Mouse (Mus musculus): Measurements from ENCODE around the gene 4921507P07Rik.
"Not testable (repeated sequence)": the region's sequence is repeated elsewhere in the genome, so short reads cannot be mapped to it uniquely, and the experiment has no call there.

4921507P07Rik gene

DNA sequence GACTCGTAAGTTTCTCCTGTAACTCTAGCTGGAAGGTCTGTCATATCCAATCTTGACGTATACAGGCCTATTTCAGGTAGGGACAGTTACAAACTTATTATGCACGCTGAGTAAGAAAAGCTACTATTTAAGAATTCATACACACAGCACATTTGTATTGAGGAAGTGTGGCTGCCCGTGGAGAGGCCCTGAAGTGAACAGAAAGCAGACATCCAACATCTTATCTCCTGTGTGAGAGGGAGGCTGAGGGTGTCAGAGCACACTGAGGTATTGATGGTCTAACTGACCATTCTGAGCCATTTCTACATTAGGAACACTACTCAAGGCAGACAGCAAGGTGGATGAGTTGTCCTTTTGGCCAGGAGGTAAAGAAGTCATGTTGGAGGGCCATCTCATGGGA, 37.6 kb downstream of the 4921507P07Rik start:
- DNase-seq (ENCODE audit: low spot score in 2 of 2), result no peak

DNA sequence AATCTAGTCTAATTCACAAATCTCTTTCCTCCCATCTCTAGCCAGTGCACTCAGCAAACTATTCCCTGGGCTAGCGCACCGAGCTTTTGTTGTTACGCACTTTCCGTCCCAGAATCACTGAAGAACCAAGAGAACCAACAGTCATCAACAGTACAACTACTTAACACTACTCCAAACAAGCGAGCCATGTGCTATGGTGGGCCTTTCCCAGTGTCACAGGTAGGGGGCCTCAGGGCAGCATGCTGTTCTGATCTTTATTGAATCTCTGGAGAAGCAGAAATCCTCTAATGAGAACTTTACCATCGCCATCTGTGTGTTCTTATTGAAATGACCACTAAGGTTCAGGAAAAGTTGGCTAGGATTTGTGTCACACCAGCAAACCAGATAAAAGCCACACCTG, 38.9 kb downstream of the 4921507P07Rik start:
- DNase-seq (ENCODE audit: low spot score in 2 of 2), result no peak

DNA sequence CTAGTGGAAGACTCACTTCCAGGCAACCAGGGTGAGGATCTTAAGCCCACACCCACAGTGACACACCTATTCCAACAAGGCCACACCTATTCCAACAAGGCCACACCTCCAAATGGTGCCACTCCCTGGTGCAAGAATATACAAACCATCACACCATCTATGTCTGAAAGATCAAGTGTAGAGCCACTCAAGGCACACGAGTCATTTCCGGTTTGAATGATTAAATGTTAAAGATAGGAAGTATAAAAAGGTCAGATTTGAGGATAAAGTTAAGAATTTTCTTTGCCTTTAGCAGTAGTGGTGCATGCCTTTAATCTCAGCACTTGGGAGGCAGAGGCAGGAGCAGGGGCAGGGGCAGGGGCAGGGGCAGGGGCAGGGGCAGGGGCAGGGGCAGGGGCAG, 42.2 kb downstream of the 4921507P07Rik start:
- DNase-seq (ENCODE audit: low spot score in 2 of 2), result not testable (repeated sequence)

DNA sequence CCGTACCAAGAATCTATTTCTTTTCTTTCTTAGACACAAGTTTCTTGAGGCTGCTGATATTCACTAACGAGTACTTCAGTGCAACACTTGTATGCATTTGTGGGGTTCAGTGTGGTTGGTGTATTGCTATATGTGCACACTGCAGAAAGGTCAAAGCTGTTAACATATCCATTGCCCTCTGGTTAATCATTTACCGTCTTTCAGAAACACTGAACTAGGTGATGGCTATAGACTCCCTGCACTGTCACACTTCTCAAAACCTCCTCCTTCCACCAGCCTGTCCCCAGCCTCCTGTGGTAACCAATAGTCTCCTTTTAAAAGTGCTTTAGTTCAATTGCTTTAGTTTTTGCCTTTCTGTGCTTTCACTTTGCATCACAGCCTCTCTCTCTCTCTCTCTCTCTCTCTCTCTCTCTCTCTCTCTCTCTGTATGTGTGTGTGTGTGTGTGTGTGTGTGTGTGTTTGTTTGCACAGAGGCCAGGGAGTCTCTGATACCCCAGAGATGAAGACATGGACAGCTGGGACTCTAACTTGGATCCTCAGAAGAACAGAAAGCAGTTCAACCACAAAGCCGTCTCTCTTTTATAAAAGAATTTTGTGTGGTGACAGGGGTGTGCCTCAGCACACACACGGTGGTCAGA, 43.4 kb downstream of the 4921507P07Rik start:
- no peak for DNase-seq (ENCODE audit: low spot score in 2 of 2)

DNA sequence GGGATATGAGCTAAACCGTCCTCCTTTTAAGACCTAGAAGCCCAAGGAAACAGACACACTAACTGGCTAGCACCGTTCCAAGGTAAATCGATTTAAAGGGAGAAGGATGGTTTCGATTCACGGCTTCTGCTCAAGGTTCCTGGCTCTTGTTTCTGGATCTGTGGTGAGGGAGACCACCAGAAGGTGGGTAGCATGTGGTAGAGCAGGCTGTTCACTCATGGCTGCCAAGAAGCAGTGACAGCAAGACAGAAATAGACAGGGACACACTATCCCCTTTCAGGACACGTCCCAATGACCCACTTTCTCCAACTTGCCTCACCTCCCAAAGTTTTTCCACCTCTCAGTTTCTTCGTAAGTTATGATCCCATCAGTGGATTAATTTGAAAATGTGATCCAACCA, 46.6 kb downstream of the 4921507P07Rik start:
- DNase-seq (ENCODE audit: low spot score in 2 of 2), result no peak

DNA sequence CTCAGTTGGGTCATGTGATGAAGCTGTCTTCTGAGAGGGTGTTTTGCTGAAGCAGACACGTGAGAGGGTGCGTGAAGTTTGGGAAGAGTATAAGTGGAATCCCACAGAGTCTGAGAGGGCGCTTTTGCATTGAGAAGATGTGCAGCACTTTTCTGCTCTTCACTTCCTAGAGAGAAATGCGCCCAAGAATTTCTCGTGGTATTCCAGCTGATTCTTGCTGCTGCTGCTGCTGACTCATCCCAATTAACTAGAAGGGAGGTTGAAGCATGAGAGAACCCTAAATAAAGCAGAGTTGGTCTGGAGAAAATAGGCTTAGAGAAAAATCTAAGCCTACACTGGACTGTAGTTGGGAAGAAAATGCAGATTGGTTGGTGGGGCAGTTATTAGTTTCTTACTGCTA, 47.4 kb downstream of the 4921507P07Rik start:
- no peak for DNase-seq (ENCODE audit: low spot score in 2 of 2)

DNA sequence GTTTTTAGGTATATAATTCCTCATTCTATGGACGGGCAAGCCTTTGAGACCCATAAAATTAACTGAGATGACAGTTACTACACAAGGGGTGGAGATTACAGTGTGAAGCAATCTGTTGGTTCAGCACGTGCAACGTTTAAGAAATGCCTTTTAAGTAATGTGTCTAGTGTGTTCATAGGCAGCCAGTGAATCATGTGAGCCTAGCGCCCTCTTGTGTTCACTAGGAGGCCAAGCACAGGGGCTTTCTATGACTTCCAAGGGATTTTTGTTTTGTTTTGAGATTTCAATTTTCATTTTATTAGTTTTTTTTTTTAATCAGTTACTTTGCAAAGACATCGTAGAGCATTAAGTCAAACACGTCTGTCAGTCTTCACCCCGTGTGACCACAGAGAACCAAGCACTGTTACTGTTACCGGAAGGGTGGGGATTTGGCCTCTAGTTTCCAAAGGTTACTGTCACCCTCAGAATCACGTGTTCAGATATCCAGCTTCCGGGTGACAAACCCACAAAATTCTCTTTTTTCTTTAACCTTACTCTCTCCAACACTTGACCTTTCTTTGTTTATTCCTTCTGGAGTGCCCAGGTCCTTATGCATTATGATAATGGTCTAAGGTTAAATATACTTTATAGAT, 50.9 kb downstream of the 4921507P07Rik start:
- DNase-seq (ENCODE audit: low spot score in 2 of 2), result peak in 1 of 2 experiments; percentile 48

DNA sequence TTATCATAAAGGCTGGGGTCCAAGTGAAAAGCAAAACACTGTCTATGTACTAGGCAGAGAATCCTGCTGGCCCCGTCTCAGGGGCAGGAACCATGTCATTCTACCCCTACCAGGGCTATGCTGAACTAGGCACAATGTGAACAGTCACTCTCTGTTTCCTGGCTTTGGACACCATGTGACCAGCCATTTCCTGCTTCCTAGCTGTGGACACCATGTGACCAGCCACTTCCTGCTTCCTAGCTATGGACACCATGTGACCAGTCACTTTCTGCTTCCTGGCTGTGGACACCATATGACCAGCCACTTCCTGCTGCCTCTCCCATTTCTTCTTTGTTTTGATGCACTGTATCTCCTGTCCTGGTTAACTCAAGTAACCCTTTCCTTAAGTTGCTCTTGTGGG, 53.9 kb downstream of the 4921507P07Rik start:
- no peak for DNase-seq (ENCODE audit: low spot score in 2 of 2)

DNA sequence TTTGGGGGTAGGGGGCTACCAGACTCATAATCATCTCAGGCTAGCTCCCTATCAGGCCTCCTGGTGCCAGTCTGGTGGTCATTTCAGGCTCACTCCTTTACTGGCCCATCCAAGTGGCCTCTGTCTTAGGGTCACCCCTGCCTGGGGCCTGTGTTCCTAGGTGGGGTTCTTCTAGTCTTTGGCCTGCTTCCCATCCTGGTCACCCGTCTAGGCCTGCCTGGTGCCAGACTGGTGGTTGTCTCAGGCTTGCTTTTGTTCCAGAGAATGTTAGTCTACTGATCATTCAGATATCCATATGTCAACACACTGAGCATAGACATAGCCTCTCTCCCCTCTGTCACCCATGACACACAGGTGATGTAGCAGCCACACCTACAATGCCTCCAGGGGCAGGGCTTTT, 56.8 kb downstream of the 4921507P07Rik start:
- no peak for DNase-seq (ENCODE audit: low spot score in 2 of 2)

DNA sequence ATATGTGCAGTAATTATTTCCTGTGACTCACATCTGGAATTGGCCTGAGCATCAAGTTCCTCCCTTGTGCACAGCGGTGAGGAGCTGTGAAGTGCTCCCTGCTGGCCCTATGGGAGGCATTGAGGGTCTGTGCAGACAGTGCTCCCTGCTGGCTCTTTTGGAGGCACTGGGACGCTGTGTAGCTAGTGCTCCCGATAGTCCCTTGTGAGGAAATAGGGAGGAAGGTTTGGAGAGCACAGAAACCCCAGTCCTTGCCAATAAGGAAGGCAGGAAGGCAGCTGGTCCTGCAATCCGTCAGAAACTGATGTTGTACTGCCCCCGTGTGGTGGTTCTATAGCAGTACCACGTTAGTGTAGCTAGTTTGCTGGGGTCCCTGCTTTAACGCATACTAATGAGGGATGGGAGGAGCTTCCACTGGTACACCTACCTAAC, 60.0 kb downstream of the 4921507P07Rik start:
- DNase-seq (ENCODE audit: low spot score in 2 of 2), result peak; percentile 52 to 87

DNA sequence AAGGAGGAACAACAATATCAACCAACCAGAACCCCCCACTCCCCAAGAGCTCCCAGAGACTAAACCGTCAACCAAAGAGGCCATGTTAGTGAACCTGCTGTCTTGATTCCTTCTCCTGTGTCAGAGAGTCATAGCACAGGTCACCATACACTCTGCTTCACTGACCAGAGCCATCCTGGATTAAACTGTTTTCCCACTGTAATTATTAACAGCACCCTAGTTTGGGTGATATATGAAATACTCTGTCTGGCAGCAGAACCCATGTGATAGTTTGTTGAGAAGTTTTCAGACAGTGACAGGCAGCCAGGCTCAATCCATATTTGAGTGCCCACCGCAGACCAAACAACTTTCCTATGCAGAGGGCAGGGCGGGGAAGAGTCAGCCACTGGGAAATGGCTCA, 61.1 kb downstream of the 4921507P07Rik start:
- no peak for DNase-seq (ENCODE audit: low spot score in 2 of 2)

DNA sequence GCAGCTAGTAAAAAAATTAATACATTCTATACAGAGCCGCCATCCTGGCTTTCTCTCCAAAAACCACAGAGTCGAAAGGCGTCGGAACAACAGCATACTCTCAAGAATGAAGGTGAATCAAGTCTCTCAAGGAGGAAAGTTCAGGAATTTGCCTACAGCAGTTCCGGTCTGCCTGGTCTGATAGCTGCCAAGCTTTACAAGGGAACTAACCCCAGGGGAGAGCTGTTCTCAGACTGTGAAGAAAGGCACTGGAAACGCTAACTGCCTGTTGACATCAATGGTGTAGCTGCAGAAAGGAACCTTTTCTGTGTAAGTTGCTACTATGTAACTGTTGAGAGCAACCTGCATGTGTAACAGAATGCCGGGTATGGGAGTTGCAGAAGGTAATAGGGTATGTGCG, 64.5 kb downstream of the 4921507P07Rik start:
- DNase-seq (ENCODE audit: low spot score in 2 of 2), result no peak

DNA sequence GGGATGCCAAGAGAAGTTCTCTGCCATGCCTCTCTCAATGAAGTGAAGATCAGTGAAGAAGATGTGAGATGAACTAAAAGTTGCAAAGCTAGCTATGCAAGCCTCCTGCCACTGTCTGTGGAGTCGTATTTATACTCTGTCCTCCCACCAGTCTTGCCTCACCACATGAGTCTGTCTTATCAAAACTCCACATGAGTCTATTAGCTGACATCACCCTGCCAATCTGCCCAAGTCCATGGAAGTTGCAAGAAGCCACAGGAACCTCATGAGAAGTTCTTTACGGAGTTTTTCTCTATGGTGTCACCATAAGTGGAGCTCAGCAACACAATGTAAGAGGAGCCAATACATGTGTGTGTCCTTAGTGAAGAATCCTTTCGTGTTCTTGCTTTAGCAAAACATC, 65.4 kb downstream of the 4921507P07Rik start:
- DNase-seq (ENCODE audit: low spot score in 2 of 2), result no peak

DNA sequence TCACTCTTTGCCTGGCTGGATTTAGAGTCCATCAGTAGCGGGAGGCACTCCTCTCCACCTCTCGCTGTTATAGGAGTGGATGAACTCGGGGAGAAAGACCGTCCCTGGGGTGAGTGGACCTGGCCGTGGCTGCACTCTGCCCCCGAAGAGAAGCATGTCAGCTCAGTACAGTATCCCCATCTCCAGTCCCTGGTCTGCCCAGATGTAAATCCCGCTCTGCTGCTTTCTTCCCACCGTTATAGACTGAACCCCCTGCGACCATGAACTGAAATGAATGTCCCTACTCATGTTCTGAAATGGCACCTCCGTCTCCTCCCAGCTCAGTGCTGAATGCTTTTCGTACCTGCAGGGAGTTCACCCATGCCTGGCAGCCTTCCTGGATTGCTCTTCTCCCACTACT, 67.2 kb downstream of the 4921507P07Rik start:
- DNase-seq (ENCODE audit: low spot score in 2 of 2), result no peak

DNA sequence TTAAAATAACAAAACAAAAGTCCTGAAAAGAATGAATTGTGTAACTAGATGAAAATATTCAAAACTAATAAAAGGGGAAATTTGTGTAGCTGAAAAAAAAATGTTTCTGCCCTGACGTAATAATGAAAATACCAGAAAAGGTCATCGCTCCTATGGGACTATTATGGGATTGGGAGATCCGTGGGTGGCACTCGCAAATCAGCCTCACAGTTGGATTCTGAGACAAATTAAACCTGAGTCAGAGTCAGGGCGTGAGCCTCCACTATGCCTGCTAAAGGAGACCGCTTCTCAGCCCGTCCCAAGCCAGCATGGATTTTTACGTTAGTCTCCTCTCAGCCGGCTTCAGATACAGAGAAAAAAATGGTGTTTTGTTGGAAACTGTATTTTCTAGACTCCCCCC, 69.0 kb downstream of the 4921507P07Rik start:
- DNase-seq (ENCODE audit: low spot score in 2 of 2), result no peak

DNA sequence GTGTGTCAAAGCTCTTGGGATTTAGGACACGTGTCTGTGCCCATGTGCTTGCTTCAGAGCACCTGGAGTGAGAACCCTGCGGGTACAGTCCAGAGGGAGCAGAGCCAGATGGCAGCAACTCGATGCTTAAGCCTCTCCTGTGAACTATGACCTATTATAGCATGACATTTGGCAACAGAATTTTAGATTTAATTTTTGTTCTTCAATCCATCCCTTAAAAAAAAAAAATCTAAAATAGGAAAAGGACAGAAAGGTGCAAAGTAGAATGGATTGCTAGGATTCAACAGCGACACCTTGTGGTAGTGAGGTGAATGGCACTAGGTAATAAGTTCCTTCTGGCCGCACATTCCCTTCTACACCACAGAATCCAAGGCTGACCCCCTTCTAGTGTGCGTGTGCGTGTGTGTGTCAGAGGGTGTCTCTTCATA, 69.8 kb downstream of the 4921507P07Rik start:
- peak; percentile 27 to 72 for DNase-seq (ENCODE audit: low spot score in 2 of 2)

DNA sequence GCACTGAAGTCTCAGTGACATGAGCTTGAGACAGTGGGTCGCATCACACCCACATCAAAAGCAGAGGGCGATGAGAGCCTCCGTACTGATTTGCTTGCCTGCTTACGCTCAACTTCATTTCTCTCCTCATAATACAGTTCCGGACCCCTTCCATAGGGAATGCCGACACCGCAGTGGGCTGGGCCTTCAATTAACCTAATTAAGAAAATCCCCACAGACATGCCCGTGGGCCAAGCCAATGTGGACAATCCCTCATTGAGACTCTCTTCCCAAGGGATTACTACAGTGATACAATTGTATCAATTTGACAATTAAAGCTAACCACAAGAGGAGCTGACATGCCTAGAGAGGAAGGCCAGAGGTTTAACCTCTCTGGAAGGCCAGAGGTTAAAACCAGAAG, 70.6 kb downstream of the 4921507P07Rik start:
- no peak for DNase-seq (ENCODE audit: low spot score in 2 of 2)

DNA sequence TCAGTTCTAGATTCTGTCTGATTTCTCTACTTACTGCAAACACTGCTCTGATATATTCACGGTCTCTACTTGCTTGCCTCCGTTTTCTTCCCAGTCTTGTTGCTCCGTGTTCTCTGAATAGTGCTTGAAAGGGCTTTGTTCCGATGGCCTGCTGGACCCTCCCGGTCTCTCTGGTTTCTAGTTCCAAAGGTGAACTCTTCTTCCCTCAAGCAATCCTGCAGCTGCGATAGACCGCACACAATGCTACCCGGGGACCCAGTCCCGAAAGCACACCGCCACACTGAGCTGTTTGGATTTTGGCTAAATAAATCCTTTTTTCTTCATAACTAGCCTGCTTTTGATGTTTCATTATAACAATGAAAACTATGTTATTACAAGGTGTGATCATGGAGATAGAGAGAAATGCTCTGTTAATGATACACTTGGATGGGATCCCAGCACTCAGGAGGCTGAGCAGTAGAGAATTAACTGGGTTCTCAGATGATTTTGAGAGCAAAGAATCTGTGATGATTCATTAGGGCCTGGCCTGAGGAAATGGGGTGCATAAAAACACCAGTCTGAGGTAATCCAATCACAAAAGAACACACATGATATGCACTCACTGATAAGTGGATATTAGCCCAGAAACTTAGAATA, 72.1 kb downstream of the 4921507P07Rik start:
- no peak for DNase-seq (ENCODE audit: low spot score in 2 of 2)

Measured in thymus, postnatal 10 days (tissue).